Mouse (Mus musculus) ES-E14 (cell line): ENCODE data around the gene Gldc.

Experiments used
- CHD2 ChIP-seq: IDR thresholded peaks from 2 replicates; pipeline ENCODE4 v1.6.1; 2014; ENCODE audit warnings: mild to moderate bottlenecking, low read depth, low read length, inconsistent platforms
- HCFC1 ChIP-seq: IDR thresholded peaks from 2 replicates; pipeline ENCODE4 v1.6.1; 2012; ENCODE audit warnings: low read length, inconsistent platforms, borderline replicate concordance; ENCODE audit not compliant: insufficient read depth
- MAFK ChIP-seq: IDR thresholded peaks from 2 replicates; pipeline ENCODE4 v1.6.1; 2014; ENCODE audit warnings: mild to moderate bottlenecking, low read depth, low read length, inconsistent platforms; ENCODE audit not compliant: insufficient read depth
- ZC3H11A ChIP-seq: IDR thresholded peaks from 2 replicates; pipeline ENCODE4 v1.6.1; 2012; ENCODE audit warnings: low read depth, mild to moderate bottlenecking, inconsistent platforms, low read length, borderline replicate concordance

DNA sequence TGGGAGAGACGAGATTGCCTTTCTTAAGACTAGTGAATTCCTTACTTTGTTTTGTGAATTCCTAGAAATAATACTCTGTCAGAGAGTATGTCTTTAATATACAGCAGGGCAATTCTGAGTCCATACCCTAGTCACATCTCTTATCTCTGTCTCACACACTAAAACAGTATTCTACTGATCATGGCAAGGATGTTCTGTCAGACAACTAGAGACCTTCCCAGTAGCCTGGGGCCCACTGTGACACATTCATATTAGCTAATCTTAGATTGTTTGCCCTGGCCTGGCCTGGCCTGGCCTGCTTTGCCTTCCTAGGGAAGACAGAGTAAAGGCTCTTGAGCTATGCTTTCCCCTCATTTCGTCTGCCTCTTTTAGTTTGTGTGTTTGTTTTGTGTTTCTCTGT lies 124.6 kb downstream of the Gldc start:
- TF ChIP-seq CHD2 (no peak), HCFC1 (no peak), MAFK (no peak), ZC3H11A (no peak)
